Mouse (Mus musculus) spleen, adult 18-20 months (tissue): ENCODE measurements around the gene Nde1.
"Not testable (repeated sequence)": the region's sequence is repeated elsewhere in the genome, so short reads cannot be mapped to it uniquely, and the experiment has no call there.

Source experiments
- DNase-seq, 2 experiments: peaks; one replicate each; pipeline ENCODE4 v3.0.0; 2022; ENCODE audit warnings: mixed read lengths in 2 of 2

The Nde1 gene

GRCm38 (mm10) chr16:14162988-14163416 is at the start of gene Nde1, which contains the start of gene Marf1:
TSS of gene Nde1 (plus strand) at chr16:14163275.
TSS of gene Marf1 (minus strand) at chr16:14163351.
- DNase-seq = peak; percentile 84 to 85

GRCm38 (mm10) chr16:14117299-14117698 is 45.8 kb upstream of the Nde1 start:
- DNase-seq = no peak

- DNase-seq = no peak
Measured at GRCm38 (mm10) chr16:14120941-14121340, 42.1 kb upstream of the Nde1 start.

GRCm38 (mm10) chr16:14121563-14121962 is 41.5 kb upstream of the Nde1 start:
- no peak for DNase-seq

GRCm38 (mm10) chr16:14122586-14122985 is 40.5 kb upstream of the Nde1 start:
- DNase-seq = no peak

- no peak for DNase-seq
Measured at GRCm38 (mm10) chr16:14123901-14124300, 39.2 kb upstream of the Nde1 start.

- no peak for DNase-seq
Measured at GRCm38 (mm10) chr16:14124709-14125108, 38.4 kb upstream of the Nde1 start.

GRCm38 (mm10) chr16:14125253-14125652 is 37.8 kb upstream of the Nde1 start:
- no peak for DNase-seq

- no peak for DNase-seq
Measured at GRCm38 (mm10) chr16:14128977-14129376, 34.1 kb upstream of the Nde1 start.

- no peak for DNase-seq
Measured at GRCm38 (mm10) chr16:14130796-14131195, 32.3 kb upstream of the Nde1 start.

- DNase-seq = no peak
Measured at GRCm38 (mm10) chr16:14131376-14131775, 31.7 kb upstream of the Nde1 start.

GRCm38 (mm10) chr16:14131838-14132237 is 31.2 kb upstream of the Nde1 start:
- DNase-seq = no peak

GRCm38 (mm10) chr16:14135014-14135413 is 28.1 kb upstream of the Nde1 start:
- DNase-seq = no peak

GRCm38 (mm10) chr16:14137976-14138561 is 25.0 kb upstream of the Nde1 start:
- no peak for DNase-seq

GRCm38 (mm10) chr16:14139106-14139505 is 24.0 kb upstream of the Nde1 start:
- no peak for DNase-seq

GRCm38 (mm10) chr16:14143298-14143697 is 19.8 kb upstream of the Nde1 start:
- no peak for DNase-seq

GRCm38 (mm10) chr16:14147712-14148111 is 15.4 kb upstream of the Nde1 start:
- DNase-seq = no peak

GRCm38 (mm10) chr16:14151718-14152117 is 11.4 kb upstream of the Nde1 start:
- DNase-seq = no peak

GRCm38 (mm10) chr16:14155638-14156037 is 7.4 kb upstream of the Nde1 start:
- not testable (repeated sequence) for DNase-seq

GRCm38 (mm10) chr16:14156312-14156711 is 6.8 kb upstream of the Nde1 start:
- DNase-seq = no peak

GRCm38 (mm10) chr16:14158536-14158935 is 4.5 kb upstream of the Nde1 start:
- DNase-seq = no peak

- peak; percentile 98 to 100 for DNase-seq
Measured at GRCm38 (mm10) chr16:14158936-14159745, 3.9 kb upstream of the Nde1 start.

- peak in 1 of 2 experiments; percentile 61 for DNase-seq
Measured at GRCm38 (mm10) chr16:14159746-14160131, 3.3 kb upstream of the Nde1 start.

GRCm38 (mm10) chr16:14160941-14161340 is 2.1 kb upstream of the Nde1 start:
- DNase-seq = no peak
